Mouse (Mus musculus): ENCODE data around the gene Kif3b. TPM values are rescaled to one million over a fixed set of nuclear protein-coding genes. Genes with fewer than 3 reads are reported as not detected.
"Not testable (repeated sequence)": the region's sequence is repeated elsewhere in the genome, so short reads cannot be mapped to it uniquely, and the experiment has no call there.

Kif3b gene
- polyA plus RNA-seq, 1 experiment: 27.1 TPM

GRCm38 (mm10) chr2:153267331-153267730 is 23.9 kb upstream of the Kif3b start:
- H3K4me3 ChIP-seq (replicated peaks; ENCODE audit: insufficient read depth, low read depth, low read length): no peak overlapping the region
- WGBS: 85% methylated on average over 2 of the region's 2 CpGs
- H3K4me1 ChIP-seq (ENCODE audit: control insufficient read depth, insufficient read depth, low read length): no peaks in the 10 kb centered on the region
- H3K27me3 ChIP-seq (ENCODE audit: control insufficient read depth, insufficient read depth, low read length): no peaks in the 10 kb centered on the region
- TF ChIP-seq CTCF (IDR thresholded peaks at IDR 0.05; ENCODE audit: borderline replicate concordance, insufficient read depth, low read depth, low read length) (no peak), POLR2A (IDR thresholded peaks at IDR 0.05; ENCODE audit: borderline replicate concordance, insufficient read depth, low read length) (no peak)
- no peak overlapping the region for H3K27ac ChIP-seq (ENCODE audit: insufficient read depth, low read length)
- no peak for DNase-seq

GRCm38 (mm10) chr2:153270231-153270915 is 20.8 kb upstream of the Kif3b start:
- 72% methylated on average over 8 of the region's 8 CpGs for WGBS
- H3K4me3 ChIP-seq (replicated peaks; ENCODE audit: insufficient read depth, low read depth, low read length); H3K4me1 ChIP-seq (ENCODE audit: control insufficient read depth, insufficient read depth, low read length); DNase-seq; H3K27me3 ChIP-seq (ENCODE audit: control insufficient read depth, insufficient read depth, low read length); H3K27ac ChIP-seq (ENCODE audit: insufficient read depth, low read length): not testable (repeated sequence)

DNA sequence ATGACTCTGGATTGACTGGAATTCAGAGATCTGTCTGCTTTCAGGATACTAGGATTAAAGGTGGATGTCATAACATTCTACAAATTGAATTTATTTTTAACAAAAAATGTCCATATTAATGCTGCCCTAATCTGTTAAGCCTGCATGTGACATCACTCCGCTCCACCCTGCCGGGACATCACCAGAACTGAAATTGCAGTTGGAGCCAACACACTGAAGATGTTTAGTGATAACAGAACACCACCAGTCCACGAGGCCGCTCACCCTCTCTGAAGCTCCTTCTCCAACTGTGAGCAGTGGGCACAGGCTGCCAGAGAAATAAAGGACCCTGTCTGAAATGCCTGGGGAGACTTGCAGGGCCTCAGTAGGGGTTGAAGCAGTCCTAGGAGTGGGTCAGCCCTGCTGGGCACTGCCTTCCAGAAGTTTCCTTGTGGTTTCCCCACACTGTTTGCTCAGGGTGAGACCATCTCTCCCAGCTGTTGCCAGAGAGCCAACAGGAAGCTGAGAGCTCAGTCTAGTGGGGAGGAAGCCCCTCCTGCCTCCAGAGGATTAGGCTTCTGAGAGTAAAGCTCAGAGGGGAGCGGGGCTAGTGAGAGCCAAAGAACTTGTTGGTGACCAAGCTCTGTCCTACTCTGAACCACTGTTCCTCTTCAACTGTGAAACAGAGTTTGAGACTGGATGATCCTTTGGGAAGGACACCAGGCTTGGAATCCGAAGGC is 16.9 kb upstream of the Kif3b start:
- not testable (repeated sequence) for H3K4me3 ChIP-seq (replicated peaks; ENCODE audit: insufficient read depth, low read depth, low read length); H3K27me3 ChIP-seq (ENCODE audit: control insufficient read depth, insufficient read depth, low read length); DNase-seq; H3K27ac ChIP-seq (ENCODE audit: insufficient read depth, low read length); H3K4me1 ChIP-seq (ENCODE audit: control insufficient read depth, insufficient read depth, low read length)
- WGBS: 71% methylated on average over 6 of the region's 6 CpGs

DNA sequence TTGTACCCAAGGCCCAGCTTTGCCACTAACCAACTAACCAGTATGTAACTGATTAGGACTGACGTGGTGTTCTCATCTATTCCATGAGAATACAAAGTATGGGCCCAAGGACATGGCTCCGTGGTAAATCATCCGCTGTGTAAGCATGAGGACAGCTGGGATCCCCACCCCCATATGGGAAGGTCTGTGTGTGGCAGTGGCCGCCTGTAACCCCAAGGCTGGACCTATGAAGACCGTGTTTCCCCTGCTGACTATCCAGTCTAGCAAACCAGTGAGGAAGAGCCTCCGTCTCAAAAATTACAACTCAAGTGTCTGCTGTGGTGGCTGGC is 16.3 kb upstream of the Kif3b start:
- Histone ChIP-seq H3K27me3 (ENCODE audit: control insufficient read depth, insufficient read depth, low read length) (no peaks in the 10 kb centered on the region), H3K27ac (ENCODE audit: insufficient read depth, low read length) (no peak overlapping the region), H3K4me1 (ENCODE audit: control insufficient read depth, insufficient read depth, low read length) (no peaks in the 10 kb centered on the region), H3K4me3 (replicated peaks; ENCODE audit: insufficient read depth, low read depth, low read length) (no peak overlapping the region)
- TF ChIP-seq POLR2A (IDR thresholded peaks at IDR 0.05; ENCODE audit: borderline replicate concordance, insufficient read depth, low read length) (no peak), CTCF (IDR thresholded peaks at IDR 0.05; ENCODE audit: borderline replicate concordance, insufficient read depth, low read depth, low read length) (no peak)
- no peak for DNase-seq
- 74% methylated on average over 6 of the region's 6 CpGs for WGBS

DNA sequence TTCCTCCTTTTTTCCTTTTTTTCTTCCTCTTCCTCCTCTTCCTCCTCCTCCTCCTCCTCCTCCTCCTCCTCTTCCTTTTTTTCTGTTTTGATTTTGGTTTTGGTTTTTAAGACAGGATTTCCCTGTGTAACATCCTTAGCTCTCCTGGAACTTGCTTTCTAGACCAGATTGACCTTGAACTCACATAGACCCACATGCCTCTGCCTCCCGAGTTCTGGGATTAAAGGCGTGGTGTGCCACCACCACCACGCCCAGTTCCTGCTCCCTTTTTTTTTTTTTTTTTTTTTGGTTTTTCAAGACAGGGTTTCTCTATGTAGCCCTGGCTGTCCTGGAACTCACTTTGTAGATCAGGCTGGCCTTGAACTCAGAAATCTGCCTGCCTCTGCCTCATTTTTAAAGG is 15.6 kb upstream of the Kif3b start:
- DNase-seq; H3K27me3 ChIP-seq (ENCODE audit: control insufficient read depth, insufficient read depth, low read length): not testable (repeated sequence)
- WGBS: 87% methylated on average over 3 of the region's 3 CpGs

GRCm38 (mm10) chr2:153276440-153276839 is 14.8 kb upstream of the Kif3b start:
- TF ChIP-seq CTCF (IDR thresholded peaks at IDR 0.05; ENCODE audit: borderline replicate concordance, insufficient read depth, low read depth, low read length) (no peak), POLR2A (IDR thresholded peaks at IDR 0.05; ENCODE audit: borderline replicate concordance, insufficient read depth, low read length) (no peak)
- no peaks in the 10 kb centered on the region for H3K4me1 ChIP-seq (ENCODE audit: control insufficient read depth, insufficient read depth, low read length)
- no peak overlapping the region for H3K4me3 ChIP-seq (replicated peaks; ENCODE audit: insufficient read depth, low read depth, low read length)
- DNase-seq: no peak
- WGBS: 90% methylated on average over 8 of the region's 8 CpGs
- H3K27ac ChIP-seq (ENCODE audit: insufficient read depth, low read length): no peak overlapping the region
- no peaks in the 10 kb centered on the region for H3K27me3 ChIP-seq (ENCODE audit: control insufficient read depth, insufficient read depth, low read length)

More for the DNA sequence above, 15.6 kb upstream of the Kif3b start:
- H3K4me1 ChIP-seq (ENCODE audit: control insufficient read depth, insufficient read depth, low read length); H3K27ac ChIP-seq (ENCODE audit: insufficient read depth, low read length); H3K4me3 ChIP-seq (replicated peaks; ENCODE audit: insufficient read depth, low read depth, low read length): not testable (repeated sequence)

GRCm38 (mm10) chr2:153276846-153277245 is 14.4 kb upstream of the Kif3b start:
- not testable (repeated sequence) for H3K27ac ChIP-seq (ENCODE audit: insufficient read depth, low read length); DNase-seq; H3K4me1 ChIP-seq (ENCODE audit: control insufficient read depth, insufficient read depth, low read length); H3K27me3 ChIP-seq (ENCODE audit: control insufficient read depth, insufficient read depth, low read length); H3K4me3 ChIP-seq (replicated peaks; ENCODE audit: insufficient read depth, low read depth, low read length)
- WGBS: 95% methylated on average over 5 of the region's 5 CpGs

GRCm38 (mm10) chr2:153278357-153278756 is 12.9 kb upstream of the Kif3b start:
- TF ChIP-seq POLR2A (IDR thresholded peaks at IDR 0.05; ENCODE audit: borderline replicate concordance, insufficient read depth, low read length) (no peak), CTCF (IDR thresholded peaks at IDR 0.05; ENCODE audit: borderline replicate concordance, insufficient read depth, low read depth, low read length) (no peak)
- no peak for DNase-seq
- no peaks in the 10 kb centered on the region for H3K4me1 ChIP-seq (ENCODE audit: control insufficient read depth, insufficient read depth, low read length)
- no peaks in the 10 kb centered on the region for H3K27me3 ChIP-seq (ENCODE audit: control insufficient read depth, insufficient read depth, low read length)
- H3K27ac ChIP-seq (ENCODE audit: insufficient read depth, low read length): no peak overlapping the region
- H3K4me3 ChIP-seq (replicated peaks; ENCODE audit: insufficient read depth, low read depth, low read length): no peak overlapping the region
- 94% methylated on average over 5 of the region's 5 CpGs for WGBS

Data from cerebellum, adult 2 months (tissue).